16 mouse cellular contexts compared by ENCODE assay signal in genomic region chr3:131480659-131481058, GRCm38 (mm10). TPM values are rescaled to one million over a fixed set of nuclear protein-coding genes. Genes with fewer than 3 reads are reported as not detected.
DNase-seq lines count a peak whose midpoint lies in the region; ATAC-seq and TF ChIP-seq lines count a peak whose summit lies in the region.
"Had no signal": no experiment of that assay in that cellular context is flagged by ENCODE, and none has a peak within 500 bp of the region (broad histone marks: within the 10 kb centered on the region; RNA-seq: fewer than 3 reads in every experiment).

No protein-coding gene starts in this region.

- no peak overlapping the region for H3K4me3 ChIP-seq in gastrocnemius, adult 2 months
- H3K4me3 ChIP-seq in liver, adult 2 months (ENCODE audit: insufficient read depth, low read depth, low read length), result no peak overlapping the region
- H3K4me3 ChIP-seq in liver, embryonic 11.5 days (ENCODE audit: low read depth, low read length), result no peak overlapping the region
- no peak overlapping the region for H3K4me3 ChIP-seq in liver, embryonic 14.5 days (ENCODE audit: insufficient read depth in 1 of 2, low read depth in 2 of 2, low read length in 2 of 2)

- TF ChIP-seq EP300 in liver, embryonic 14.5 days (IDR thresholded peaks at IDR 0.05; ENCODE audit: low read depth), result no peak

- peaks cover 20% of the 10 kb centered on the region for H3K4me1 ChIP-seq in liver, adult 2 months (ENCODE audit: control insufficient read depth, insufficient read depth, low read length)
- no peaks in the 10 kb centered on the region for H3K4me1 ChIP-seq in liver, embryonic 11.5 days (replicated peaks; ENCODE audit: control insufficient read depth, insufficient read depth, low read length)
- H3K4me1 ChIP-seq in liver, embryonic 14.5 days (replicated peaks; ENCODE audit: control insufficient read depth in 2 of 2, insufficient read depth in 2 of 2, low read length in 1 of 2), result no peaks in the 10 kb centered on the region; a peak in 1 of 4 replicates

- 68% methylated on average over 3 of the region's 3 CpGs for WGBS in liver, adult 2 months
- WGBS in liver, embryonic 11.5 days, result 52% methylated on average over 3 of the region's 3 CpGs
- WGBS in liver, embryonic 14.5 days (ENCODE audit: insufficient replicate concordance), result 35% methylated on average over 3 of the region's 3 CpGs

- no peak for DNase-seq in gastrocnemius, adult 2 months
- DNase-seq in gastrocnemius, postnatal 14 days, result no peak
- no peak for DNase-seq in liver, adult 2 months (ENCODE audit: extremely low read depth, low read depth, low spot score)
- DNase-seq in liver, embryonic 11.5 days (ENCODE audit: low spot score), result no peak
- DNase-seq in CD4-positive helper T cell, adult 2 months (ENCODE audit: low read depth, low spot score), result peak; percentile 6
- DNase-seq in liver, embryonic 14.5 days (ENCODE audit: low read depth in 3 of 3, low spot score in 3 of 3), result no peak
- DNase-seq in adrenal gland, postnatal 10 days, result no peak
- no peak for DNase-seq in cerebellum, adult 9-11 months
- DNase-seq: adrenal gland, postnatal 36 days; cerebellum, adult 8-10 months; embryo, embryonic 11 days; heart, postnatal 10 days; kidney, postnatal 36 days; right cerebral cortex, postnatal 4 days; thymus, adult 18-20 months had no signal

- peaks cover 60% of the 10 kb centered on the region for H3K79me2 ChIP-seq in liver, adult 2 months (ENCODE audit: control insufficient read depth, insufficient read depth, low read length)

- no peak overlapping the region for H3K9ac ChIP-seq in liver, adult 2 months (ENCODE audit: low read depth, low read length)
- H3K9ac ChIP-seq in liver, embryonic 11.5 days (ENCODE audit: low read depth, low read length), result no peak overlapping the region
- H3K9ac ChIP-seq in liver, embryonic 14.5 days (replicated peaks), result no peak overlapping the region

- intact Hi-C loops in gastrocnemius, adult 2 months (cut with DNase I), result no loop called here
- intact Hi-C loops in gastrocnemius, postnatal 14 days (cut with DNase I; ENCODE audit: low total_unique reads), result no loop called here

- no peak for ATAC-seq in liver, embryonic 11.5 days (replicated peaks; ENCODE audit: low FRiP score)
- no peak for ATAC-seq in liver, embryonic 14.5 days (ENCODE audit: insufficient read depth)
- ATAC-seq: Patski had no signal

- H3K36me3 ChIP-seq in liver, adult 2 months (ENCODE audit: control insufficient read depth, insufficient read depth, low read length), result no peaks in the 10 kb centered on the region
- H3K36me3 ChIP-seq in liver, embryonic 11.5 days (ENCODE audit: control insufficient read depth, insufficient read depth, low read length), result no peaks in the 10 kb centered on the region
- no peaks in the 10 kb centered on the region for H3K36me3 ChIP-seq in liver, embryonic 14.5 days (replicated peaks; ENCODE audit: control insufficient read depth, insufficient read depth, low read depth)

- no peaks in the 10 kb centered on the region for H3K27me3 ChIP-seq in liver, adult 2 months (ENCODE audit: control insufficient read depth, insufficient read depth, low read length)
- H3K27me3 ChIP-seq in liver, embryonic 11.5 days (replicated peaks; ENCODE audit: control insufficient read depth, insufficient read depth, low read length), result no peaks in the 10 kb centered on the region
- no peaks in the 10 kb centered on the region for H3K27me3 ChIP-seq in liver, embryonic 14.5 days (ENCODE audit: control insufficient read depth, insufficient read depth, low read length)
- H3K27me3 ChIP-seq: Patski had no signal

- H3K4me2 ChIP-seq in liver, embryonic 11.5 days, result no peak overlapping the region
- H3K4me2 ChIP-seq in liver, embryonic 14.5 days (ENCODE audit: low read depth), result no peak overlapping the region

- no peaks in the 10 kb centered on the region for H3K9me3 ChIP-seq in liver, embryonic 11.5 days (ENCODE audit: control insufficient read depth, low read length)
- H3K9me3 ChIP-seq in liver, embryonic 14.5 days (ENCODE audit: control insufficient read depth, low read length), result no peaks in the 10 kb centered on the region

- TF ChIP-seq POLR2A in liver, adult 2 months (IDR thresholded peaks at IDR 0.05; ENCODE audit: extremely low read depth, insufficient read depth, low read length), result no peak

- peak; percentile 43 for TF ChIP-seq CTCF in gastrocnemius, adult 2 months (IDR thresholded peaks at IDR 0.05)
- peak; percentile 65 for TF ChIP-seq CTCF in liver, adult 2 months (IDR thresholded peaks at IDR 0.05; ENCODE audit: low read depth, low read length)
- peak; percentile 75 for TF ChIP-seq CTCF in liver, embryonic 14.5 days (IDR thresholded peaks at IDR 0.05; ENCODE audit: low read depth)

- no peak overlapping the region for H3K27ac ChIP-seq in gastrocnemius, adult 2 months
- H3K27ac ChIP-seq in liver, adult 2 months (replicated peaks; ENCODE audit: insufficient read depth, low read depth, low read length), result no peak overlapping the region
- H3K27ac ChIP-seq in liver, embryonic 11.5 days (ENCODE audit: low read depth, low read length), result no peak overlapping the region
- no peak overlapping the region for H3K27ac ChIP-seq in liver, embryonic 14.5 days

RNA-seq across cellular contexts. Expression of gene Sgms2, which starts 10.6 kb away (rescaled TPM):
- 1 to 10 TPM; 1.7 to 2.4 TPM for total RNA-seq in gastrocnemius, adult 2 months (2021)
- total RNA-seq in gastrocnemius, postnatal 14 days (2021), result 1 to 10 TPM; 3.8 to 5.4 TPM
- 35.8 and 56.6 TPM in 2 replicates for total RNA-seq in liver, adult 2 months (2014; rRNA removed)
- 9.9 and 11.8 TPM in 2 replicates for polyA plus RNA-seq in liver, adult 2 months (2012; rRNA removed)
- 3.6 and 4.0 TPM in 2 replicates for polyA plus RNA-seq in liver, embryonic 11.5 days (2014; fragmentation: Nextera tagmentation; extraction: Ambion mirVana)
- polyA plus RNA-seq in liver, embryonic 14.5 days (2012; rRNA removed), result 0.96 and 1.6 TPM in 2 replicates
- polyA plus RNA-seq in liver, embryonic 14.5 days (2014; fragmentation: Nextera tagmentation; extraction: Ambion mirVana), result 2.1 and 3.6 TPM in 2 replicates
- 10 to 100 TPM in 1 of 2 experiments, 1 to 10 TPM in 1; 5.4 to 13.8 TPM for total RNA-seq in adrenal gland, postnatal 10 days (2021)
